Mouse (Mus musculus) activated CD4-positive, CD25-positive, alpha-beta regulatory T cell, adult 4 months (primary cell): ENCODE measurements around the gene Syne1. TPM values are rescaled to one million over a fixed set of nuclear protein-coding genes. Genes with fewer than 3 reads are reported as not detected.

Experiments
- ATAC-seq: one replicate; pipeline ENCODE4 v1.8.0; 2017
- polyA plus RNA-seq, 2 experiments: library from polyadenylated mRNA; unstranded; fragments of 100-300 nt; shearing (Covaris generic); gene quantifications; one replicate each; pipeline ENCODE4 v1.2.1; 2017

Syne1 gene
- polyA plus RNA-seq, 2 experiments from 2014 or later: 14.7 to 17.8 TPM

GRCm38 (mm10) chr10:5289575-5289909 is 261.7 kb downstream of the Syne1 start:
- no peak for ATAC-seq

- no peak for ATAC-seq
Observed at GRCm38 (mm10) chr10:5288716-5289574, 262.3 kb downstream of the Syne1 start.

GRCm38 (mm10) chr10:5288262-5288661 is 263.0 kb downstream of the Syne1 start:
- ATAC-seq: no peak

DNA sequence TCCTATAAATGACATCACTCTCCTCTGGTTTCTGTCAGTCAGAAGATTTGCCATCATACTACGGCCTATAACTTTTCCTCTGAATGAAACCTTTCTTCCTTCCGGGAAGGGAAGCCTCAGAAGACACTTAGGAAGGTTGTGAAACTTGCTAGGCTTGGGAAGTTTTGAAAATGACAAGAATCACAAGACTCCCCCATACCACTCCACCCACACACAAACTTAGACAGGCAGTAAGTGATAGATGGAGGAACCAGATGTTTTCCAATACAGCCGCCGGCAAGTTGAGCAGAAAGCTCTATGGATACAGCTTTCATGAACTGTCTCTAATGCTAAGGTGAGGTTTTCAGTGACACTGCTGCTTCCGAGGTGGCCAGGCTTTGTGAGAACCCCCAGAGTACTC is 275.5 kb downstream of the Syne1 start:
- no peak for ATAC-seq

DNA sequence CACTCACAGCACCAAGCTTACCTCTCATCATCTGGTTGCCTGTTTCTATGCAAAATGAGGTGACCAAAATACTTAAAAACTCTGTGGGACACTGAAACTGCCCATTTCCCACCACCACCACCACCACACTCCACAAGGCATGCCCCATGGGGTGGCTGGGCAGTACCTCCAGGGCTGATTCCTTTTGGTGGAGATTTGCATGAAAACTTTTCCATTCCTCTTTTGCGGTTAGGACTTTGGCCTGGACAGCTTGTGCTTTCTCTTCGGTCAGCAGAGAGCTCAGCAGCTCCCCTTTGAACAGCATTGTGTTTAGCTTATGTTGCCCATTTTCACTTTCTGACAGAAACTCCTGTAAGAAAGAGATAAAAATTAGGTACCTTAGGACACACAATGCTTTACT is 280.6 kb downstream of the Syne1 start:
- no peak for ATAC-seq

- no peak for ATAC-seq
Observed at GRCm38 (mm10) chr10:5264418-5264817, 286.9 kb downstream of the Syne1 start.

DNA sequence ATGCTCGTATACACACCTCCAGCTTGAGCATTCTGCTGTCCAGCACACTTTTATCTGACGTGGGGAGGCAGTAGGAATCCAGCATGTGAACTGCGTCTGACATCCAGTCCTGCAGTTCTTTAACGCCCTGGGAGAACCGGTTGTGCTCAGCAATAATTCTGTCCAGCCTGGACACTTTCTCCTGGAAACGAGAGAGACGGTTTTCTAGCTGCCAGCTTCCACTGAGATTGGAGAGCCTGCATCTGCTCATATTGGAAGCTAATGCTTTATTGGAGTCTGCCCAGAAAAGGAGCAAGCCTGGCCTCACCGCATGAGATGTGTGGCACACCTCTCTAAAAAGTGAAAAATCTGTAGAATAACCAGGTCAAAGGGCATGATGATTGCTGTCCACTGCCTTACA is 288.6 kb downstream of the Syne1 start:
- no peak for ATAC-seq

GRCm38 (mm10) chr10:5256686-5257085 is 294.6 kb downstream of the Syne1 start:
- no peak for ATAC-seq

DNA sequence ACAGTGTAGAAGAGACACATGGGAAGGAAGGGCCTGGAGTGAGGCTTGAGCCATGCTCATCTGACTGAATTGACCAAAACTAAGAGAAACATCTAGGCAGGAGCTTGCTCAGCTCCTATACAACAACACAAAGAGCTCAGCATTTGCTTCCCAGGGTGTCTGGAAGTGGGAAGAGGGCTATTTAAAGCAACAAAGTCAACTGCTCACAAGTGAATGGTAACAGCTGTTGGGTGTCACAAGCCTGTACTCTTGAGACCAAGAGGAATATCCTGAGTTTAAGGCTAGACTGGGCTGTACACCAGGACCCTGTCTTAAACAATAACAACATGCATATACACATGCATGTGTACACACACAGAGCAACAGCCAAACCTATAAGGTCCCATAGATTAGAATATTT is 297.5 kb downstream of the Syne1 start:
- ATAC-seq: no peak

DNA sequence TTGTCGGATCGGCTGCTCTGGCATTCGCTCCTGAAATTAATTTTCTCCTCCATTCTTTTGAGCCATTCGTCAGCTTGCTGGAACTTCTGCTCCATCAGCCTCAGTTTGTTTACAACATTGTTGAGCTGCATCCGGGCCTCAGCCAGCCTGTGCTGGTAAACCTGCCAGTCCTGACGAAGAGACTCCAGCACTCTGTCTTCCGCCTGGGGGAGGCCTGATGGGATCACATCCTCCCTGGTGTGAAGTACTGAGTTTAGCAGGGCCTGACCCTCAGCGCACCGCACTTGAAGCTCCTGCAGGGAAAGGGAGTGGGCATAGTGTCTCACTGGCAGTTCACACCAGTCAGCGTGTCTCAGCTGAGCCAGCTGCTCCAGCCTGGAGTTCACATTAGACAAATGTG is 300.6 kb downstream of the Syne1 start:
- ATAC-seq: no peak

DNA sequence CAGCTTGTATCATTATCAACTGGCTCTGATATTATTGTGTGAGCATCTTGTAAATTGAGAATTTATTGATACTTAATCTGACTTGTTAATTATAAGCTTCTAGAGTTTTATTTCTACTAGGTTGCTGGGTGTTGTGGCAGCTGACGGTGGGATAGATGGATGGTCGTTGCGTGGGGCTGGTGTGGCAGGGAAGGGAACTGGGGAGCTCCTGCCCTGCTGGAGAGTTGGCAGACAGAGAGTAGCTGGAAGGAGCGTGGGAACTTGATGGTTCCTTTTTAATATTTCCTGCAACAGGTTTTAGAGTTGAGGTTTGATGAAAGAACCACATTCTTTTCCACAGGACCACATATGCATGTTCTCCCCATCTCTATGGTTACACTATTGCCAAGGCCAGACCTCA is 311.6 kb downstream of the Syne1 start:
- no peak for ATAC-seq

DNA sequence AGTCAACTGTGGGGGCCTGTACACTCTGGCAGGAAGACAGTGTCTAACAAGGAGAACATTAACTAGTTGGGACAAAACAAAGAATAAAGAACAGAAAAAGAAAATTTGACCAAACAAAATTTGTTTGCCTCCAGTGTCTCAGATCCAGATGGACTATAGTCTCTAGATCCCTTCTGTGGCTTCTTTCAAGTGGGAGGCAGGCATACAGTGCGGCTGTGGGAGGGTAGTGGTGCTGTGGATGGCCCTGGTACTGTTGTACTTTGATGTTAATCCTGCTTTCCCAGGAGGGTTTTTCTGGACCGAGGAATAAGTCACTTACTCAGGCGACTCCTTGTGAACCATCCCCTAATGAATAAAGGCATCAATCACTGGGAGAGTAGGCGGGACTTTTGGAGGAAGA is 314.4 kb downstream of the Syne1 start:
- no peak for ATAC-seq

DNA sequence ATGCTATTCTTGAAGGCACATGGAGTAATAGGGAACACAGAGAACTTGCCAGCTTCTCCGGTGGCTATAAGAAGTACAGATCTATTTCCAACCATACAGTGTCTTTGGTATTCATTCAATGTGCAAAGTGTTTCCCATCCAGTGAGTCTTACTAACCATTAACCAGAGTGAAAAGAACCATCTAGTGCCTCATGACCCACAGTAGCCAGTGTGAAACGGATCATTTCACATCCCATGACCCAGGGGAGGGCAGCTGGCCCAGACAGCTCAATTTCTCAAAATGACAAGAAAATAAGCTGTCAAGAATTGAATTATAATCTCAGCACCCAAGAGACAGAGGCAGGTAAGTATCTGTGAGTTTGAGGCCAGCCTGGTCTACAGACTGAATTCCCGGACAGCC is 315.1 kb downstream of the Syne1 start:
- ATAC-seq: no peak

GRCm38 (mm10) chr10:5234721-5235501 is 316.4 kb downstream of the Syne1 start:
- no peak for ATAC-seq

GRCm38 (mm10) chr10:5229129-5229528 is 322.2 kb downstream of the Syne1 start:
- no peak for ATAC-seq

GRCm38 (mm10) chr10:5227395-5228076 is 323.7 kb downstream of the Syne1 start:
- no peak for ATAC-seq

- no peak for ATAC-seq
Observed at GRCm38 (mm10) chr10:5215943-5216342, 335.3 kb downstream of the Syne1 start.

DNA sequence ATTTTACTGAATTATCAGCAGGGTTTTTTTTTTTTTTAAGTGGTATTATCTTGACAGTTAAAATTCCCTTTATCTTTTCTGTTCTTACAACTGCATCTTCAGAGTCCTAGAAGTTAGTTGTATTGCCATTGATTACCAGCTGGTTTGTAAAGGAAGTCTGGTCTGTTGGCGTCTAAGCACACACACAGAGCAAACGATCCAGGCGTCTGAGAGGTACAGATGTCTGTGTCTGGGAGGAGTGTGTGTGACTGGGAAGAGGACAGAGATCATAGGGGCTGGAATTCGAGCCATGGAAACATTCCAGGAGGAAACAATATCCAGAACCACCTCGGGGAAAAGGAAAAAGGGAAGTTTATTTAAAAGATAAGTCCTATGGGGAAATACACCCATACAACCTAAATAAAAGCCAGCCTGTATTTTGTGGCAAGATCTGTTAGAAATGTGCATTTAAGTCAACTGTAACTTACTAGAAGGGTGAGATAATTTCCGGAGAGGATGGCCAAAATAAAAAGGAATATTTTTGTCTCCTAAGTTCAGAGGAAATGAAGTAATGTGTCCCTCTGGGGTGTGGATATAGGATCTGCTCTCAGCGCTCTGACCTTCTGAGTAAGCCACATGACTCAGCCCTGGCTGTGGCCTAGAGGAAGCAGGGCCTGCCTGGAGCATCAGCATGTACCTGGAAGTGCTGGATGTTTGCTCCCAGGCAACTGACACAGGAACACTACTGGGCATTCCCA is 343.2 kb downstream of the Syne1 start:
- no peak for ATAC-seq

DNA sequence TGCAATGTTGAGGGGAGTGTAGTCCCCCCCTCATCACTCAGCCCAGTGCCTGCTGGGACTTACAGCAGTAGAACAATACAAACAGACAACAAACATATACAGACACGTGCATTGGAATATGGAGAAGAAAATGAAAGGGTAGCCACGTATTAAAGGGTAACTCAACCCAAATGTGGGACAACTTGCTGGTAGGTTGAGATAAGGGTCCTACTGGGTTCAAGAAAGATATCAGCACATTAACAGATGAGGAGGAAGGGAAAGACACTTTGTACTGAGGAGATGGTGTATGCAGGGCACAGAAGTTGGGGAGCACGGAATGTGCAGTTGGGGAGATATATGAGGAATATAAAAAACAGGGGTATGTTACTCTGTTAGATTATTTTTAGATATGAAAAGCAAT is 345.3 kb downstream of the Syne1 start:
- ATAC-seq: no peak

- ATAC-seq: no peak
Observed at GRCm38 (mm10) chr10:5205570-5205969, 345.7 kb downstream of the Syne1 start.

GRCm38 (mm10) chr10:5203837-5204236 is 347.4 kb downstream of the Syne1 start:
- ATAC-seq: no peak

GRCm38 (mm10) chr10:5197356-5197755 is 353.9 kb downstream of the Syne1 start:
- no peak for ATAC-seq

DNA sequence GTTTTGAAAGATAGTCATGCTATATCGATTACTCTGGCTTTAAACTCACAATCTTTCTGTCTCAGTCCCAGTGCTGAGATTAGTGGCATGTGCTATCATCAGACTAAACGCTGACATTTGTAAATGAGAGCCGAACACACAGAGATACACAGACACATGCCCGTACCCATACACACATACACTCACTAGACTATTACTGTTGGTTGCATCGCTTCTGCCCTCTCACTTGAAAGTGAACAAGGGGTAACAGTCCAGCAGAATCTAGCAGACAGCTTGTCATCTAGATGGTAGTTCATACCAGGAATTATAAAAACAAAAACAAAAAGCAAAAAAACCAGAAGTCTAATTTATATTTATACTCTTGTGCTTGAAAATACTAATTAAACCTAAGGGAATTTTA is 355.0 kb downstream of the Syne1 start:
- no peak for ATAC-seq
